Mouse (Mus musculus) forebrain, embryonic 14.5 days (tissue): ENCODE measurements around the gene Gpbp1. TPM values are rescaled to one million over a fixed set of nuclear protein-coding genes. Genes with fewer than 3 reads are reported as not detected.

Experiments
- ATAC-seq: fragments of 200-750 bp; cut with Nextera tagmentation; 2 replicates; pipeline ENCODE4 v1.8.0; 2017; ENCODE audit warnings: mild to moderate bottlenecking, moderate library complexity
- DNase-seq: peaks from one replicate; pipeline ENCODE4 v3.0.0-alpha.2; 2015; ENCODE audit warnings: low spot score
- H3K27ac ChIP-seq: fragments of 300-500 bp; sonication (generic); 2 replicates; pipeline ENCODE4 v1.5.1; 2014; ENCODE audit warnings: low read depth, mild to moderate bottlenecking, control low read depth, low read length, moderate library complexity
- H3K27me3 ChIP-seq: fragments of 300-500 bp; sonication (generic); replicated peaks from 2 replicates; pipeline ENCODE4 v1.6.1; 2014; ENCODE audit warnings: low read length, control low read depth, mixed read lengths; ENCODE audit not compliant: control insufficient read depth, insufficient read depth
- H3K36me3 ChIP-seq: fragments of 300-500 bp; sonication (generic); 2 replicates; pipeline ENCODE4 v1.6.1; 2014; ENCODE audit warnings: low read length, control low read depth; ENCODE audit not compliant: control insufficient read depth, insufficient read depth
- H3K4me1 ChIP-seq: fragments of 300-500 bp; sonication (generic); 2 replicates; pipeline ENCODE4 v1.6.1; 2014; ENCODE audit warnings: antibody characterized with exemption, low read length, control low read depth; ENCODE audit not compliant: control insufficient read depth, insufficient read depth
- H3K4me2 ChIP-seq: fragments of 300-500 bp; sonication (generic); 2 replicates; pipeline ENCODE4 v1.6.1; 2014; ENCODE audit warnings: mild to moderate bottlenecking, control low read depth, low read length
- H3K4me3 ChIP-seq: fragments of 300-500 bp; sonication (generic); 2 replicates; pipeline ENCODE4 v1.5.1; 2014; ENCODE audit warnings: low read depth, low read length, control low read depth
- H3K9ac ChIP-seq: fragments of 300-500 bp; sonication (generic); 2 replicates; pipeline ENCODE4 v1.6.1; 2014; ENCODE audit warnings: mild to moderate bottlenecking, low read length, control low read depth, moderate library complexity
- H3K9me3 ChIP-seq: fragments of 300-500 bp; sonication (generic); replicated peaks from 2 replicates; pipeline ENCODE4 v1.6.1; 2016; ENCODE audit warnings: low read length, control low read depth, mixed read lengths; ENCODE audit not compliant: control insufficient read depth
- WGBS: fragments of 180-500 bp; shearing (Covaris S2); extraction: QIAGEN DNeasy Blood & Tissue Kit; methylation state at CpG from one replicate; pipeline ENCODE4 v1.1.7; 2014; 5-methylcytosine and 5-hydroxymethylcytosine counted together
- polyA plus RNA-seq: library from polyadenylated mRNA; unstranded; fragments of >200 nt; fragmentation: Nextera tagmentation; extraction: Ambion mirVana; gene quantifications from 2 replicates; pipeline ENCODE4 v1.2.1, GENCODE M21; 2014

Gene Gpbp1
- polyA plus RNA-seq, 1 experiment from 2014 or later: 115 TPM

DNA sequence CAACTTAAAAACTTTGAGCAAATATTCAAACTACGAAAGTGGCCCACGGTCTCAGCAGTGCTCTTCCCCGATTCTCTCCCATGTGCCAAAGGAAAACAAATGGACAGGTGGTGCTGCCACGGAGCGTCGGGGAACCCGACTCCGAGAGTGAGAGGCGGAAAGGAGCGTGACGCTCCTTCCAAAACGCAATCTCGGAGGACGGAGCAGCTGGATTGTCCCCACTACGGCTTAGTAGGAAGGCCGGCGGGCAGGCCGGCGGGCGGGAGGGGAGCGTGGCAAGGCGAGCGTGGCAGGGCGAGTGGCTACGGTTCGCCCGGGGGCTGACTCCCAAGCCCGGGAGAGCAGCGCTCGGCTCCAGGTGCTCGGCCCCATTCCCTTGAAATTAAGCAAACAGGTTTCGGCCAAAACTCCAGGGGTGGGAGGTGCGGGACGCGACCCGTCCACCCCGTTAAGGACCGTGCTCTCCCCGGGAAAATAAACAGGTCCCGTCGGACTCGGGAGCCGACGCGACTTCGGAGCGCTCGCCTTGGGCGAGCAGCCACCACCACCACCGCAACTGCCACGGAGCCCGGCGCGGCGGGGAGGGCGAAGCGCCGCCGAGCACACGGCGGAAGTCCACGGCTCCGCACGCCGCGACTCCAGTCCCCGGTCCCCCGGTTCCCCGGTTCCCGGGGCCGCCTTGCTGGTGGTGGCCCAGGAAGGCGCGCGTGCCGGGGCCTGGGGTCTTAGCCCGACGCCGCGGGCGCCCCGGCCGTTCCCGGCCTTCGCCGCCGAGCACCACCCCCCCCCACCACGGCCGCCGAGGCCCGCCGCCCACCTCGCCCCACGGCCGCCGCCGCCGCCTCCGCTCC, 1.0 kb downstream of the Gpbp1 start:
- H3K36me3 ChIP-seq: no peaks in the 10 kb centered on the region
- DNase-seq (peak; percentile 42), ATAC-seq (no peak; the same call in 1 of the 2 replicates)
- H3K9ac ChIP-seq: peak overlapping the region; percentile 91
- H3K4me3 ChIP-seq: peak overlapping the region; percentile 93
- H3K27ac ChIP-seq: peak overlapping the region; percentile 97
- H3K4me1 ChIP-seq: peaks cover 24% of the 10 kb centered on the region
- H3K9me3 ChIP-seq: no peaks in the 10 kb centered on the region
- under 1% methylated on average over 56 of the region's 98 CpGs for WGBS
- peaks cover 15% of the 10 kb centered on the region for H3K27me3 ChIP-seq
- peak overlapping the region; percentile 83 for H3K4me2 ChIP-seq

DNA sequence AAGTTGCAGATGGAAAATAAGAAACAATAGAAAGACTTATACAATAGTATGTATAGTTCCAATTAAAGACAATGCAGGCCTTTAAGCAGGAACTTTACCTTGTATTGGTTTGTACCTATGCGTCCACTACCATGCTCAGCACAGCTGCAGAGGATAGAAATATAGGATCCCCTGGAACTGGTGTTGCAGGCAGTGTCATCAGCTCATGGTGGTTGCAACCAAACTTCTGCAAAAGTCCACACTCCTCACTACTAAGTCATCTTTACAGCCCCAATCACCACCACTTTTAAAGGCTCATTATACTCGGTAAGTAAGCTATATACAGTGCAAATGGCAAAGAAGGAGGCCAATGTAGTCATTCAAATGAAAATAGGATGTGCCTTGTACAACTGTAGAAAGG, 12.2 kb downstream of the Gpbp1 start:
- DNase-seq (no peak), ATAC-seq (no peak)
- H3K4me3 ChIP-seq: no peak overlapping the region
- WGBS: 85% methylated on average over 2 of the region's 2 CpGs
- H3K36me3 ChIP-seq: no peaks in the 10 kb centered on the region
- no peaks in the 10 kb centered on the region for H3K27me3 ChIP-seq
- no peaks in the 10 kb centered on the region for H3K9me3 ChIP-seq
- no peak overlapping the region for H3K4me2 ChIP-seq
- no peak overlapping the region for H3K9ac ChIP-seq
- H3K4me1 ChIP-seq: peaks cover 3% of the 10 kb centered on the region; the same call in 1 of the 2 replicates
- no peak overlapping the region for H3K27ac ChIP-seq

DNA sequence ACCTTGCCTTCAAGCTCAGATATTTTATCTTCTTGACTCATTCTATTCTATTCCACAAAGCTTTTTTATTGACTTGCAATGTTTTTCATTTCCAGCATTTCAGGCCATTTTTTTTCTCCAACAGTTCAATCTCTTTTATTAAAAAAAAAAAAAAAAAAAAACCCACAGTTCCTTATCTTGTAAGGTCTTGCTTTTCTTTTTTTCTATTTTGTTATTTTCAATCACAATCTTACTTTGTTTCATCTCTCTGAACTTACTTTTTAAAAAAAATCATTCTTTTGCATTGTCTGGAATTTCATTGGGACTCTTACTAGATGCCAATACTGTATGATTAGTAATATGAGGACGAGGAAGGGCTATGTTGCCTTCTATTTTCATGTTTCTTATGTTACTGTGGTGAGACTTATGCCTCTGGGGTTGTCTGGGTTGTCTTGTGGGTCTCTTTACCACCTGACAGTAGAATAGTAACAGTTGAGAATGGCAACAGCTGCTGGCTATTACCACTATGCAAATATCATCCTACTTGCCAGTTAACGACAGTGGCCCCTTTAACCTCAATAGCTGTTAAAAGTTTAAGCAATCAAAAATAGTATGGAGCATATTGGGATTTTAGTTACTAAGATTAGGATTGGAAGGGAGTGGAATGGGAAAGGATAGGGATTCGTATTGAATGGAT, 19.2 kb downstream of the Gpbp1 start:
- Histone ChIP-seq H3K4me3 (no peak overlapping the region), H3K27me3 (no peaks in the 10 kb centered on the region), H3K4me1 (peaks cover 1% of the 10 kb centered on the region; the same call in 1 of the 2 replicates), H3K9me3 (no peaks in the 10 kb centered on the region), H3K9ac (no peak overlapping the region), H3K27ac (no peak overlapping the region), H3K4me2 (no peak overlapping the region), H3K36me3 (no peaks in the 10 kb centered on the region; the same call in 1 of the 2 replicates)
- no peak for DNase-seq
- no peak for ATAC-seq
- WGBS: 70% methylated on average over 3 of the region's 3 CpGs

DNA sequence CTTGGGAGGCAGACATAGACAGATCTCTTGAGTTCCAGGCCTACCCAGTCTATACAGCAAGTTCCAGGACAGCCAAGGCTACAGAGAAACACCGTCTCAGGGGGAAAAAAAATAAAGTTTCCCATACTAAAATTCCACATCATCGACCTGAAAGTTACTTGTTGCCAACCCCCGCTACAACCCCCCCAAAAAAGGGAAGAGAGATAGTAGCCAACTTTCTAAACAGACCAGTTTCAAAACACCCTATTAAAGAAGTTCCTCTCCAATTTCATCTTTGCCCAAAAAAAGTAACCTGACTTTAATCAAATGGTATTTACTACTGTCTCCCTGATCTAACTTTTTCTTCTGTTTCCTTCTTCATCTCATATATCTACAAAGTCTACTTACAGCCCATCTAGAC, 22.6 kb downstream of the Gpbp1 start:
- ATAC-seq: no peak
- no peaks in the 10 kb centered on the region for H3K9me3 ChIP-seq
- H3K4me1 ChIP-seq: no peaks in the 10 kb centered on the region
- H3K36me3 ChIP-seq: peaks cover 3% of the 10 kb centered on the region; the same call in 1 of the 2 replicates
- WGBS: 95% methylated on average over 3 of the region's 3 CpGs
- H3K4me2 ChIP-seq: no peak overlapping the region
- no peak overlapping the region for H3K27ac ChIP-seq
- no peak overlapping the region for H3K9ac ChIP-seq
- H3K27me3 ChIP-seq: no peaks in the 10 kb centered on the region
- no peak overlapping the region for H3K4me3 ChIP-seq
- no peak for DNase-seq

DNA sequence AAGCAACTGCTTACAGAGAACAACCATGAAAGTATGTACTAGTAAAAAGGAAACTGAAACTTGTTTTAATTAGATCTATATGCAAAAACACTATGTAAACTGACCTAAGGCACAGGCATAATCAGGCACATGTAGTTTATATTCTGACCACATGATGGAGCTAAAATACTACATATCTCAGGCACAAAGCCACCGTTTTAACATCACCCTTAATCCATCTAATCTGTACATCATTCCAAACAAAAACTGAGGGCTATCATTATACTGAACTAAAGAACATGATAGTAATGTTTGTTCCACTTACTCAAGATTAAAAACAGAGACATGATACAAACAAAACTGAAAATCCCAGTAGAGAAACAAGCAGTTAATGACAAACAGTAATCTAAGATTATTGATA, 28.5 kb downstream of the Gpbp1 start:
- H3K4me3 ChIP-seq: no peak overlapping the region
- DNase-seq (peak; percentile 81), ATAC-seq (peak; percentile 57; the same call in 1 of the 2 replicates)
- no peaks in the 10 kb centered on the region for H3K4me1 ChIP-seq
- WGBS: 0% methylated on average over 1 of the region's 1 CpGs
- H3K27ac ChIP-seq: no peak overlapping the region
- peaks cover 3% of the 10 kb centered on the region; the same call in 1 of the 2 replicates for H3K36me3 ChIP-seq
- no peaks in the 10 kb centered on the region for H3K9me3 ChIP-seq
- no peaks in the 10 kb centered on the region for H3K27me3 ChIP-seq
- H3K4me2 ChIP-seq: no peak overlapping the region
- H3K9ac ChIP-seq: no peak overlapping the region

DNA sequence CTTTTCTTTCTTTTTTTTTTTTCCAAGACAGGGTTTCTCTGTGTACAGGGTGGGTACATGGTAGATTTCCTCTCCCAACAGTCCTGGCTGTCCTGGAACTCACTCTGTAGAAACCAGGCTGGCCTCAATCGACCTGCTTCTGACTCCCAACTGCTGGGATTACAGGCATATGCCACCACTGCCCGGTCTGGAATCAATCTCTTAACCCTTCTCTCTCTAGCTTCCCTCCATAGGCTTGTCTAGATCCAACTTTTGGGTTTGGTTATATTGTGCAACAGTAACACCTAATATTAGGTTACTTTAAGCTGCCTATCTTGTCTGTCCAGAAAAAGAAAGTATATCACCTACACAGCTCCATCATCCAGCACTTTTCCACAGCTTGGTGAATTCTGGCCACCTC, 33.1 kb downstream of the Gpbp1 start:
- H3K4me2 ChIP-seq: no peak overlapping the region
- no peak overlapping the region for H3K27ac ChIP-seq
- no peaks in the 10 kb centered on the region for H3K27me3 ChIP-seq
- H3K4me3 ChIP-seq: no peak overlapping the region
- no peaks in the 10 kb centered on the region for H3K4me1 ChIP-seq
- ATAC-seq (no peak), DNase-seq (no peak)
- no peaks in the 10 kb centered on the region for H3K9me3 ChIP-seq
- H3K9ac ChIP-seq: no peak overlapping the region
- 77% methylated on average over 2 of the region's 2 CpGs for WGBS
- H3K36me3 ChIP-seq: peaks cover 12% of the 10 kb centered on the region; the same call in 1 of the 2 replicates

DNA sequence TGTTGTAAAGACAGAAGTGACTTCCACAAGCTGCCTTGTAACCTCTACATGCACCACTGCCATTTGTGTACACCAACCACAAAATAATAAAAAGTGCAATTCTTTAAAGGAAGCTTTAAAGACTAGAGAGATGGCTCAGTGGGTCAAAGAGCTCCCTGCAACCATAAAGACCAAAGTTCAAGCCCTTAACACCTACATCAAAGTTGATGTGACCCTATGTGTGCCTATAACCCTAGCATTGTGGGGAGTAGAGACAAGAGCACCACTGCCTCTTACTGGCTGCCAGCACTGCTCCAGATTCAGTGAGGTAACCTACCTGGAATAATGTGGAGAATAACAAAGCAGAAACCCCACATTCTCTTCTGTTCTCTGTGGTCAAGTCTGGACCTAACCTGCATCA, 45.6 kb downstream of the Gpbp1 start:
- no peaks in the 10 kb centered on the region for H3K27me3 ChIP-seq
- ATAC-seq: no peak

DNA sequence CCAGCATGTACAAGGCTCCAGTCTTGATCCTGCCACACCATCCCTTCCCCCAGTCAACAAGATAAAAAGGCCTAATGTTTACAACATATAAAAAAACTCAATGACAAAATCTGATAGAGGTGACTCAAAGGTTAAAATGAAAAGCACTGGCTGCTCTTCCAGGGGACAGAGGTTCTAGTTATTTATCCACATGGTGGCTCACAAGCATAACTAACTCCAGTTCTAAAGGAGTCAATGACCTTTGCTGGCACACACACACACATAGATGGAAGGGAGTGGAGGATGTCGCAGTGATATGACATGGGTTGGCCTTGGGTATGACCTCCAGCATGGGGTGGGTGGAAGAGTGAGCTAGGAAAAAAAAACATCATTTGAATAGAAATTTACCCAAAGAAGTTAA, 58.7 kb downstream of the Gpbp1 start:
- H3K4me1 ChIP-seq: no peaks in the 10 kb centered on the region

More for the DNA sequence above, 45.6 kb downstream of the Gpbp1 start:
- Histone ChIP-seq H3K4me3 (no peak overlapping the region), H3K4me2 (no peak overlapping the region), H3K36me3 (peaks cover 14% of the 10 kb centered on the region), H3K27ac (no peak overlapping the region), H3K9ac (no peak overlapping the region), H3K4me1 (no peaks in the 10 kb centered on the region), H3K9me3 (no peaks in the 10 kb centered on the region)
- DNase-seq: no peak

DNA sequence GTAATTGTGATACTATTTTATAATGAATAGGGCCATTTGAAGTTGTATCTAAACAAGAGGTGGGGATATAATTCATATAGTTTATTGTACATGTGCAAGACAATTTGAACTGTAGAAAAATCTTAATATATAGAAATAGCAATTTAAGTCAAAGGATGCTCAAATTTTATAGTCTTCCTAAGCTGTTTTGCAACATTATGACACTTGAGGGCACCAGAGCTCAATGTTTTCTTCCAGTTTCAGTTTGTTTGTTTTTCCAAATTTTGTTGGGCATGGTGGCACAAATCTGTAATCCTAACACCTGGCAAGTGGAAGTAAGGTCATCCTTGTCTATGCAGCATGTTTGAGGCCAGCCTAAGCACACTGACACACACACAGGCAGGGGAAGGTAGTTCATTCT, 68.6 kb downstream of the Gpbp1 start:
- Histone ChIP-seq H3K9me3 (no peaks in the 10 kb centered on the region), H3K4me3 (no peak overlapping the region), H3K27ac (no peak overlapping the region), H3K9ac (no peak overlapping the region), H3K4me2 (no peak overlapping the region), H3K36me3 (peaks cover 8% of the 10 kb centered on the region; the same call in 1 of the 2 replicates), H3K27me3 (no peaks in the 10 kb centered on the region), H3K4me1 (no peaks in the 10 kb centered on the region)
- ATAC-seq (no peak), DNase-seq (no peak)

More for the DNA sequence above, 58.7 kb downstream of the Gpbp1 start:
- Histone ChIP-seq H3K27me3 (no peaks in the 10 kb centered on the region), H3K9ac (no peak overlapping the region), H3K27ac (no peak overlapping the region), H3K4me2 (no peak overlapping the region), H3K4me3 (no peak overlapping the region), H3K9me3 (no peaks in the 10 kb centered on the region), H3K36me3 (peaks cover 41% of the 10 kb centered on the region)
- WGBS: 80% methylated on average over 1 of the region's 1 CpGs
- no peak for ATAC-seq
- DNase-seq: no peak
